In the genomic region with DNA sequence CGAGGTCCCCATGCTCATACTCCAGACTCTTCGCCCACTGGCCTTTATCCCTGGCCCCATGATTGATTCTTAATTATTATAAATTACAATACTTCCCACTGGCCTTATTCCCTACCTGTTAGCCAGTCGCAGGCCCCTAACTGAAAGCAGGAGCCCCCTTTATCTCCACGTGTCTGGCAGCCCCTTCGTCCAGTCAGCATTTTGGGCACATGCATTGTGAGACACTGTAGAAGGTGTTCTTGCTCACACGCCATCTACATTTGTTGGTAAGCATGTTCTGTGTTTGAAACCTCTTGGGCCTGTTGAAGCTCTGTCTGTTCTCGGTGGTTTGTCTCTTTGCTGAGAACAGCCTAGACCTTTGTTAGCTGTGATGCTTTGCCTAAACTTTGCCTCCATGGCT, we compare ENCODE assay signal across 27 mouse cellular contexts.
A peak's percentile ranks its signal among the peaks of the same experiment; 100 is the strongest.
DNase-seq lines count a peak whose midpoint lies in the region; ATAC-seq and TF ChIP-seq lines count a peak whose summit lies in the region.
"Had no signal": no experiment of that assay in that cellular context is flagged by ENCODE, and none has a peak within 500 bp of the region (broad histone marks: within the 10 kb centered on the region; RNA-seq: fewer than 3 reads in every experiment).

No protein-coding gene starts in this region.

- WGBS in neural tube, embryonic 11.5 days: 93% methylated on average over 7 of the region's 7 CpGs
- WGBS in neural tube, embryonic 15.5 days: 93% methylated on average over 7 of the region's 7 CpGs

- no peak for TF ChIP-seq CTCF in layer of hippocampus, adult 2 months (conservative IDR thresholded peaks at IDR 0.05)

- H3K9ac ChIP-seq in neural tube, embryonic 11.5 days (ENCODE audit: low read length): no peak overlapping the region
- H3K9ac ChIP-seq in neural tube, embryonic 15.5 days (replicated peaks): no peak overlapping the region
- H3K9ac ChIP-seq: embryonic facial prominence, embryonic 13.5 days; forebrain, embryonic 12.5 days; forebrain, embryonic 15.5 days; hindbrain, embryonic 13.5 days had no signal

- intact Hi-C loops in heart, postnatal 14 days (cut with DNase I): no loop called here

- ATAC-seq in neural tube, embryonic 11.5 days (ENCODE audit: insufficient read depth, low FRiP score, low TSS enrichment): no peak
- ATAC-seq in neural tube, embryonic 15.5 days (ENCODE audit: low FRiP score): no peak
- ATAC-seq: forebrain, embryonic 15.5 days; hindbrain, embryonic 16.5 days had no signal

- H3K27me3 ChIP-seq in neural tube, embryonic 11.5 days (ENCODE audit: control insufficient read depth, insufficient read depth, low read length): no peaks in the 10 kb centered on the region
- H3K27me3 ChIP-seq in neural tube, embryonic 15.5 days (replicated peaks): no peaks in the 10 kb centered on the region
- H3K27me3 ChIP-seq: CH12.LX; embryonic facial prominence, embryonic 13.5 days; forebrain, embryonic 12.5 days; forebrain, embryonic 15.5 days; hindbrain, embryonic 13.5 days; Patski had no signal

- H3K36me3 ChIP-seq in neural tube, embryonic 11.5 days (ENCODE audit: control insufficient read depth, insufficient read depth, low read length): no peaks in the 10 kb centered on the region
- no peaks in the 10 kb centered on the region for H3K36me3 ChIP-seq in neural tube, embryonic 15.5 days
- H3K36me3 ChIP-seq: embryonic facial prominence, embryonic 10.5 days; embryonic facial prominence, embryonic 13.5 days; forebrain, embryonic 12.5 days; forebrain, embryonic 15.5 days; G1E; hindbrain, embryonic 10.5 days; hindbrain, embryonic 13.5 days had no signal

- H3K4me3 ChIP-seq in layer of hippocampus, adult 2 months: no peak overlapping the region
- H3K4me3 ChIP-seq in neural tube, embryonic 11.5 days (ENCODE audit: low read depth, low read length): no peak overlapping the region
- H3K4me3 ChIP-seq in neural tube, embryonic 15.5 days (replicated peaks): no peak overlapping the region
- H3K4me3 ChIP-seq: embryonic facial prominence, embryonic 10.5 days; embryonic facial prominence, embryonic 13.5 days; erythroblast, embryonic 14.5 days; forebrain, embryonic 12.5 days; forebrain, embryonic 15.5 days; hindbrain, embryonic 10.5 days; hindbrain, embryonic 13.5 days had no signal

- H3K4me2 ChIP-seq in neural tube, embryonic 11.5 days (ENCODE audit: low read depth): no peak overlapping the region
- no peak overlapping the region for H3K4me2 ChIP-seq in neural tube, embryonic 15.5 days
- H3K4me2 ChIP-seq: embryonic facial prominence, embryonic 13.5 days; forebrain, embryonic 12.5 days; forebrain, embryonic 15.5 days; heart, embryonic 11.5 days; hindbrain, embryonic 13.5 days had no signal

- no peaks in the 10 kb centered on the region for H3K4me1 ChIP-seq in neural tube, embryonic 11.5 days (ENCODE audit: control insufficient read depth, insufficient read depth, low read length)
- peaks cover 19% of the 10 kb centered on the region; the same call in 1 of the 2 replicates for H3K4me1 ChIP-seq in neural tube, embryonic 15.5 days
- H3K4me1 ChIP-seq: forebrain, embryonic 15.5 days; hindbrain, embryonic 10.5 days had no signal

- DNase-seq in heart, adult 11 months: peak; percentile 80
- no peak for DNase-seq in heart, postnatal 14 days
- no peak for DNase-seq in layer of hippocampus, adult 2 months (ENCODE audit: low spot score in 2 of 2)
- no peak for DNase-seq in layer of hippocampus, postnatal 36 days
- DNase-seq in neural tube, embryonic 11.5 days (ENCODE audit: low spot score): no peak
- DNase-seq in adrenal gland, postnatal 14 days: no peak
- DNase-seq: B cell, adult 2 months; cerebellum, adult 11-12 months; cerebellum, adult 8-10 months; cerebellum, postnatal 10 days; cerebellum, postnatal 36 days; embryo, embryonic 11 days; gastrocnemius, postnatal 14 days; heart, postnatal 36 days had no signal

- no peaks in the 10 kb centered on the region for H3K9me3 ChIP-seq in neural tube, embryonic 11.5 days (ENCODE audit: control insufficient read depth, low read length)
- no peaks in the 10 kb centered on the region for H3K9me3 ChIP-seq in neural tube, embryonic 15.5 days (replicated peaks)
- H3K9me3 ChIP-seq: embryonic facial prominence, embryonic 10.5 days; embryonic facial prominence, embryonic 13.5 days; forebrain, embryonic 12.5 days; forebrain, embryonic 15.5 days; hindbrain, embryonic 10.5 days; hindbrain, embryonic 13.5 days had no signal

- H3K27ac ChIP-seq in layer of hippocampus, adult 2 months: peak overlapping the region; percentile 64; the same call in 1 of the 2 replicates
- peak overlapping the region; percentile 27; the same call in 1 of the 2 replicates for H3K27ac ChIP-seq in neural tube, embryonic 11.5 days (ENCODE audit: low read depth, low read length)
- no peak overlapping the region for H3K27ac ChIP-seq in neural tube, embryonic 15.5 days (replicated peaks)
- H3K27ac ChIP-seq: embryonic facial prominence, embryonic 10.5 days; embryonic facial prominence, embryonic 13.5 days; forebrain, embryonic 12.5 days; forebrain, embryonic 15.5 days; hindbrain, embryonic 10.5 days; hindbrain, embryonic 13.5 days had no signal
